Mouse (Mus musculus) colon, adult 2 months (tissue): ENCODE data around the gene St8sia1. TPM values are rescaled to one million over a fixed set of nuclear protein-coding genes. Genes with fewer than 3 reads are reported as not detected.

Experiments used
- polyA plus RNA-seq: library from polyadenylated mRNA; depleted of rRNA; stranded (reverse); fragments of >200 nt; gene quantifications from 2 replicates; pipeline ENCODE4 v1.2.3, GENCODE M21; 2012; rRNA removed

The St8sia1 gene
- 0.06 and 0.21 TPM in 2 replicates for polyA plus RNA-seq

DNA sequence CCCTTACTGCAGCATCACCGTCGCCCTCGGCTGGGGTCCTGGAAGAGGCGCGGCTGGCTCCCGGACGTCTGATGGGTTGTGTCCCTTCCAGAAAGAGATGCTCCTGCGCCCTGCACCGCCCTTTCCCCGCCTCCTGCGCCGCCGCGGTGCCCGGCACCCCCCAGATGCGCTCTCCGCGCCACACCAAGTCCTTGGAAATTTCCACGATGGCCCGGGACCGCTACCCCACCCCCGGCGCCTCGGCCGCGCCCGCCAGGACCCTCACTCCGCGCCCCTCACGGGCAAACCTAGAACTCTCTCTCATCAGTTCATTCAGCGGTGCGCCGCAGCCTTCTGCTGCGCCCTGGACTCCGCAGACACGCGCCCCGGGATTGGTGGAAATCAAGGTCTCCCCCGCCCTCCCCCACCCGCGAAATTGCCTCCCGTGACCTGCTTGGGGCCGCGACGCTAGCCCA, at the start of gene St8sia1:
Gene St8sia1, minus strand, starts transcription at position 377 of the 455 bp plus-strand sequence.

DNA sequence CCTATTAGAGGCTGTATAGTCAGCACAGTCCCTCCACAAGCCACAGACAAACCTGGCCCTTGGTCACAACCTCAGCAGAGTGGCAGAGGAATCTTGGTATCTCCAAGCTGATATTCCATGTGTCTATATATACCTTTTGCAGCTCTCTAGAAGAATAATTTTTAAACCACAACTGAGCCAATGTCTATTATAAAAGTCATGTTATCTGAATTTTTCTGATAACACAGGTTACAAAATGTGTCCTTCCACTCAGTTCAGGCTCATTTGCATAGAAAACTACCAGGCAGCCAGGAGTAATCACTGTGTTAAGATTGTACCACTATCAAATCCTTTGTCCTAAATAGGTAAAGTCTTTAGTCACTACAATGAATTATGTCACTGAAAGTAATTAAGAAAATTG, 159.8 kb downstream of the St8sia1 start, which contains the start of gene Sult6b2:
Gene Sult6b2, minus strand, starts transcription at position 101 of the 400 bp plus-strand sequence.

Other genes with a start within 250 kb of the St8sia1 start
- gene Cmas, start 207.8 kb downstream of the St8sia1 start, polyA plus RNA-seq, result 186 and 208 TPM in 2 replicates
- not detected in 2 replicates for gene Sult6b2, start 159.9 kb downstream of the St8sia1 start, polyA plus RNA-seq
- 9.6 and 9.7 TPM in 2 replicates for gene C2cd5, start 135.7 kb upstream of the St8sia1 start, polyA plus RNA-seq
- 49.9 and 55.6 TPM in 2 replicates for gene Etnk1, start 202.8 kb upstream of the St8sia1 start, polyA plus RNA-seq